Mouse (Mus musculus): ENCODE data around the gene 1700066M21Rik. TPM values are rescaled to one million over a fixed set of nuclear protein-coding genes. Genes with fewer than 3 reads are reported as not detected.
A peak's percentile ranks its signal among the peaks of the same experiment; 100 is the strongest.

1700066M21Rik gene
- total and polyA plus RNA-seq, 3 experiments = 9.9 to 11.7 TPM; not detected in 1

DNA sequence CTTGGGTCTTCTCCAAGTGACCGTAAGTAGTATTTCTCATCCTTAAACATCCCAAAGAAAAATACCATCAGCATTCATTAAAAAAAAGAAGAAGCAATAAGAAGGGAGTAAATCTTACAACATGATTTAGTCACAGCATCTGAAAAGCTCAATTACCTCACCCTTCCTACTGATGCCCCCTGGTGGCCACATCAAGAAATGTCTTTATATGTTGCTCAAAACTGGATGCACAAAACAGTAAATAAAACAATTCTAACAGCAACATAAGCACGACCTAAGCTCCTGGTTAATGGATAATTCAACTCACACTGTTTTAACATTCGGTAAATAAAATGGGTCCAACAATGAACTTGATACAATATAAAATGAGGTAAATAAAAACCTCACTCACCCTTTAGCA, 16.6 kb downstream of the 1700066M21Rik start:
- Histone ChIP-seq H3K36me3 (ENCODE audit: control insufficient read depth in 1 of 2, insufficient read depth in 2 of 2, low read length in 2 of 2) (peaks cover 0 to 5% of the 10 kb centered on the region in 2 experiments; a peak in 2 of 4 replicates), H3K4me3 (ENCODE audit: control insufficient read depth in 1 of 2, insufficient read depth in 1 of 2, low read depth in 2 of 2, low read length in 2 of 2) (no peak overlapping the region), H3K27ac (ENCODE audit: control insufficient read depth, low read depth, low read length) (no peak overlapping the region), H3K4me1 (ENCODE audit: control insufficient read depth in 1 of 2, insufficient read depth in 2 of 2, low read length in 2 of 2) (no peaks in the 10 kb centered on the region), H3K9ac (ENCODE audit: control insufficient read depth, low read depth, low read length, poor library complexity, severe bottlenecking) (no peak overlapping the region), H3K79me2 (ENCODE audit: control insufficient read depth, insufficient read depth, low read length, poor library complexity) (no peaks in the 10 kb centered on the region), H3K27me3 (ENCODE audit: control insufficient read depth in 1 of 2, insufficient read depth in 2 of 2, low read length in 2 of 2) (no peaks in the 10 kb centered on the region), H3K9me3 (replicated peaks; ENCODE audit: insufficient read depth, low read length) (no peaks in the 10 kb centered on the region)
- no peak for TF ChIP-seq KAT2A (conservative IDR thresholded peaks at IDR 0.05; ENCODE audit: low read depth, low read length)
- peak; percentile 20 to 72 (median 65); a peak in 5 of 6 replicates for TF ChIP-seq CTCF (IDR thresholded peaks at IDR 0.05 in 2 of 3, conservative IDR thresholded peaks at IDR 0.05 in 1 of 3; ENCODE audit: control insufficient read depth in 1 of 3, insufficient read depth in 1 of 3, low read depth in 2 of 3, low read length in 3 of 3, poor library complexity in 1 of 3, severe bottlenecking in 1 of 3)
- peak; percentile 63 for TF ChIP-seq RAD21 (IDR thresholded peaks at IDR 0.05; ENCODE audit: low read depth, low read length)
- 0 out of 2 replicates have a peak, but pooled peaks have one; percentile 24 for TF ChIP-seq ZC3H11A (IDR thresholded peaks at IDR 0.05; ENCODE audit: low read depth, low read length)
- peak; percentile 63 for TF ChIP-seq SMC3 (IDR thresholded peaks at IDR 0.05; ENCODE audit: low read depth, low read length)
- peak; percentile 79 for DNase-seq (ENCODE audit: low read depth, low spot score)

DNA sequence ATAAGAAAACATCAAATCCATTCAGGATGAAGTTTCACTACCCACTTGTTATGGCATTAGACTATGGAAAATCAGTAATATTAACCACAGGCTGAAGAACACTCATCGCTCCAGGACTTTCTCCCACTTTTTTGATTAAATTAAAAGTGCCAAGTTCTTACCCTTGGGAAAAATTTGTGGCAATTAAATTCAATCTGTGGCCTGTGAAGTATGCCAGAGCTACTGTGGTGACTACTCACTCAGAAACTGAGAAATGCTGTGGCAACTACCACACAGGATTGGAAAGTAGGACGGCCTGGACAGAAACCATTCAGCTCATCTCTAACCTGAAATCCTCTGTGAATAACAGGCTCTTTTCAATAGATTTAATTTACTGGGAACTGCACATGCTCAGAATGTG, 22.9 kb downstream of the 1700066M21Rik start:
- no peaks in the 10 kb centered on the region for H3K4me1 ChIP-seq (ENCODE audit: control insufficient read depth in 1 of 2, insufficient read depth in 2 of 2, low read length in 2 of 2)
- no peak for DNase-seq (ENCODE audit: low read depth, low spot score)

DNA sequence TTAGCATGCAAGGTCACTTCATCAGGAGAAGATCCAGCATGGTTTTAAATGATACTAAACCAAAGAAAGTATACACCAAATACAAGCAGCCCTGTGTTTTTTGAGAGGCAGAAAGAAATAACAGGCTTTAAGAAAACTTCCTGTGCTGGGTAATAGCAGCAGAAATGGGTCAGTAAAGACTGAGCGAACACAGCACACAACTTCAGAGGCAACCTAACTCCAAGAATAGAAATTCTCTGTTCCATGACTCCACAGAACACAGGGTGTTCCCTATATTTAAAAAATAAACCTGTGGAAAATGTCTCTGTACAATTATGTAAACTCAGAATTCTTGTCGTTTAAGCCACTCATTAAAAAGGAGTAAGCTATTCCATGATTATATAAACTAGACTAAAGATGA, 23.5 kb downstream of the 1700066M21Rik start:
- Histone ChIP-seq H3K36me3 (ENCODE audit: control insufficient read depth in 1 of 2, insufficient read depth in 2 of 2, low read length in 2 of 2) (peaks cover 5 to 6% of the 10 kb centered on the region in 2 experiments), H3K9ac (ENCODE audit: control insufficient read depth, low read depth, low read length, poor library complexity, severe bottlenecking) (no peak overlapping the region), H3K9me3 (replicated peaks; ENCODE audit: insufficient read depth, low read length) (no peaks in the 10 kb centered on the region), H3K27me3 (ENCODE audit: control insufficient read depth in 1 of 2, insufficient read depth in 2 of 2, low read length in 2 of 2) (no peaks in the 10 kb centered on the region), H3K79me2 (ENCODE audit: control insufficient read depth, insufficient read depth, low read length, poor library complexity) (peaks cover 6% of the 10 kb centered on the region), H3K4me1 (ENCODE audit: control insufficient read depth in 1 of 2, insufficient read depth in 2 of 2, low read length in 2 of 2) (no peaks in the 10 kb centered on the region), H3K27ac (ENCODE audit: control insufficient read depth, low read depth, low read length) (no peak overlapping the region), H3K4me3 (ENCODE audit: control insufficient read depth in 1 of 2, insufficient read depth in 1 of 2, low read depth in 2 of 2, low read length in 2 of 2) (no peak overlapping the region)
- DNase-seq (ENCODE audit: low read depth, low spot score) = no peak
- TF ChIP-seq BHLHE40 (IDR thresholded peaks at IDR 0.05; ENCODE audit: borderline replicate concordance, low read depth, low read length) (no peak), ZMIZ1 (IDR thresholded peaks at IDR 0.05; ENCODE audit: low read depth, low read length) (no peak), ZNF384 (IDR thresholded peaks at IDR 0.05; ENCODE audit: low read depth, low read length) (no peak), SIN3A (IDR thresholded peaks at IDR 0.05; ENCODE audit: low read length) (no peak), NRF1 (IDR thresholded peaks at IDR 0.05; ENCODE audit: insufficient read depth, low read depth, low read length, poor library complexity, severe bottlenecking) (no peak), CHD1 (IDR thresholded peaks at IDR 0.05; ENCODE audit: low read depth, low read length) (no peak), POLR2AphosphoS2 (IDR thresholded peaks at IDR 0.05; ENCODE audit: low read length) (no peak), POLR2A (IDR thresholded peaks at IDR 0.05; ENCODE audit: control insufficient read depth in 1 of 2, insufficient read depth in 1 of 2, low read depth in 1 of 2, low read length in 2 of 2, poor library complexity in 1 of 2) (no peak), TCF12 (IDR thresholded peaks at IDR 0.05; ENCODE audit: low read depth, low read length) (no peak), GATA1 (IDR thresholded peaks at IDR 0.05; ENCODE audit: low read depth, low read length) (no peak), SMC3 (IDR thresholded peaks at IDR 0.05; ENCODE audit: low read depth, low read length) (no peak), MAX (IDR thresholded peaks at IDR 0.05; ENCODE audit: low read length) (no peak), RAD21 (IDR thresholded peaks at IDR 0.05; ENCODE audit: low read depth, low read length) (no peak), MAFK (IDR thresholded peaks at IDR 0.05; ENCODE audit: borderline replicate concordance, low read depth, low read length) (no peak), JUND (IDR thresholded peaks at IDR 0.05; ENCODE audit: low read depth, low read length) (no peak), USF1 (IDR thresholded peaks at IDR 0.05; ENCODE audit: low read depth, low read length) (no peak), ZKSCAN1 (IDR thresholded peaks at IDR 0.05; ENCODE audit: low read depth, low read length) (no peak)

More for the DNA sequence above, 22.9 kb downstream of the 1700066M21Rik start:
- H3K79me2 ChIP-seq (ENCODE audit: control insufficient read depth, insufficient read depth, low read length, poor library complexity) = peaks cover 3% of the 10 kb centered on the region; the same call in 1 of the 2 replicates
- H3K9me3 ChIP-seq (replicated peaks; ENCODE audit: insufficient read depth, low read length) = no peaks in the 10 kb centered on the region
- no peaks in the 10 kb centered on the region for H3K27me3 ChIP-seq (ENCODE audit: control insufficient read depth in 1 of 2, insufficient read depth in 2 of 2, low read length in 2 of 2)
- no peak overlapping the region for H3K4me3 ChIP-seq (ENCODE audit: control insufficient read depth in 1 of 2, insufficient read depth in 1 of 2, low read depth in 2 of 2, low read length in 2 of 2)
- no peak overlapping the region for H3K9ac ChIP-seq (ENCODE audit: control insufficient read depth, low read depth, low read length, poor library complexity, severe bottlenecking)
- H3K27ac ChIP-seq (ENCODE audit: control insufficient read depth, low read depth, low read length) = no peak overlapping the region
- H3K36me3 ChIP-seq (ENCODE audit: control insufficient read depth in 1 of 2, insufficient read depth in 2 of 2, low read length in 2 of 2) = peaks cover 5% of the 10 kb centered on the region in 2 experiments
- no peak for TF ChIP-seq SMC3 (IDR thresholded peaks at IDR 0.05; ENCODE audit: low read depth, low read length)
- no peak for TF ChIP-seq EP300 (IDR thresholded peaks at IDR 0.05; ENCODE audit: low read depth in 1 of 2, low read length in 2 of 2)
- TF ChIP-seq HCFC1 (IDR thresholded peaks at IDR 0.05; ENCODE audit: low read depth, low read length) = no peak
- no peak for TF ChIP-seq POLR2AphosphoS5 (IDR thresholded peaks at IDR 0.05; ENCODE audit: borderline replicate concordance, low read depth, low read length)
- no peak for TF ChIP-seq GATA1 (IDR thresholded peaks at IDR 0.05; ENCODE audit: low read depth, low read length)
- TF ChIP-seq KAT2A (conservative IDR thresholded peaks at IDR 0.05; ENCODE audit: low read depth, low read length) = no peak
- no peak for TF ChIP-seq BHLHE40 (IDR thresholded peaks at IDR 0.05; ENCODE audit: borderline replicate concordance, low read depth, low read length)
- no peak for TF ChIP-seq JUND (IDR thresholded peaks at IDR 0.05; ENCODE audit: low read depth, low read length)
- TF ChIP-seq SIN3A (IDR thresholded peaks at IDR 0.05; ENCODE audit: low read length) = no peak
- TF ChIP-seq CHD1 (IDR thresholded peaks at IDR 0.05; ENCODE audit: low read depth, low read length) = no peak
- no peak for TF ChIP-seq USF1 (IDR thresholded peaks at IDR 0.05; ENCODE audit: low read depth, low read length)
- no peak for TF ChIP-seq POLR2AphosphoS2 (IDR thresholded peaks at IDR 0.05; ENCODE audit: low read length)
- no peak for TF ChIP-seq NRF1 (IDR thresholded peaks at IDR 0.05; ENCODE audit: insufficient read depth, low read depth, low read length, poor library complexity, severe bottlenecking)
- TF ChIP-seq CTCF (IDR thresholded peaks at IDR 0.05 in 2 of 3, conservative IDR thresholded peaks at IDR 0.05 in 1 of 3; ENCODE audit: control insufficient read depth in 1 of 3, insufficient read depth in 1 of 3, low read depth in 2 of 3, low read length in 3 of 3, poor library complexity in 1 of 3, severe bottlenecking in 1 of 3) = no peak
- TF ChIP-seq MEF2A (IDR thresholded peaks at IDR 0.05; ENCODE audit: extremely low read depth, insufficient replicate concordance, low read depth, low read length, poor library complexity, severe bottlenecking) = no peak
- no peak for TF ChIP-seq E2F4 (IDR thresholded peaks at IDR 0.05; ENCODE audit: borderline replicate concordance, low read depth, low read length)
- TF ChIP-seq RCOR1 (IDR thresholded peaks at IDR 0.05; ENCODE audit: low read depth, low read length) = no peak
